Mouse (Mus musculus): Measurements from ENCODE around the gene Cd46.

Gene Cd46

GRCm38 (mm10) chr1:195092220-195092720 is at the start of gene Cd46:
Gene Cd46, minus strand, starts transcription at chr1:195092249.
- Histone ChIP-seq H3K27me3 (ENCODE audit: control insufficient read depth, insufficient read depth, low read length, poor library complexity, severe bottlenecking) (no peaks in the 10 kb centered on the region), H3K36me3 (ENCODE audit: control insufficient read depth, insufficient read depth, low read length, poor library complexity, severe bottlenecking) (peaks cover 3% of the 10 kb centered on the region; the same call in 1 of the 2 replicates)
- peak; percentile 71 for DNase-seq (ENCODE audit: low read depth, low spot score)

GRCm38 (mm10) chr1:195132070-195132469 is 40.0 kb upstream of the Cd46 start:
- no peak for DNase-seq (ENCODE audit: low read depth, low spot score)
- Histone ChIP-seq H3K27me3 (ENCODE audit: control insufficient read depth, insufficient read depth, low read length, poor library complexity, severe bottlenecking) (no peaks in the 10 kb centered on the region), H3K36me3 (ENCODE audit: control insufficient read depth, insufficient read depth, low read length, poor library complexity, severe bottlenecking) (peaks cover 15% of the 10 kb centered on the region)

- DNase-seq (ENCODE audit: low read depth, low spot score): no peak
- Histone ChIP-seq H3K36me3 (ENCODE audit: control insufficient read depth, insufficient read depth, low read length, poor library complexity, severe bottlenecking) (peaks cover 16% of the 10 kb centered on the region), H3K27me3 (ENCODE audit: control insufficient read depth, insufficient read depth, low read length, poor library complexity, severe bottlenecking) (no peaks in the 10 kb centered on the region)
Observed at GRCm38 (mm10) chr1:195131675-195132015, 39.6 kb upstream of the Cd46 start.

DNA sequence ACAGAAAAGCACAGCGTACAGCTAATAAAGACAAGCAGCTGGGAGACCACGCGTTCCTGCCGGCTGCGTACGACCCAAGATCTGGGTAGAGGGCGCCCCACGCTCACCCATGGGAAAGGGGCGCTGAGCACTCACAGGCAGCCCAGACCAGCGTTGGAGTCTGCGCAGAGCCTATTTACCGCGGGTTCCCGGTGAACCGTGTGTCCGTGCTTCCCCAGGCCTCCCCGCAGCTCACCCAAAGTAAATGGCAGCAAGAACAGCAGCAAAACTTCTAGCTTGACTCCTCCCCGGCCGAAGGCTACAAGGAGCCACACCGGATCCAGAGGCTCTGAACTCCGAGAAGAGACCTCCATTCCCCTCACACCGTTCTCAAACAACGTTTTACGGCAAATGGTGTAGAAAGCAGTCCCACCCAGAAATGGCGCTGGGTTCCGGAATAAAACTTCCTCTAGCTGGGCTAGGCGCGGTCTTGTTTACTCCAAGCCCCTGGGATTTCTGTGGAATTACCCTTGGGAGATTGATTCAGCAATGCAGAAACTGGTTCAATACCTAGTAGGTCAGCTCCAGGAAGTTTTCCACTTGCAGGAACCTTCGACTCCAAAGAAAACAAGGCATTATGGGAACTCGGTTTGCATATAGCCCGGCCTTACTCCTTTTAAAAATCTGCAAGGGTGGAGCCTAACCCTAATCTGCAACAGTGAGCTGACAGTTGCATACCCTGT is 39.1 kb upstream of the Cd46 start, which contains the start of gene Cr1l:
TSS of gene Cr1l (minus strand) at position 634 of the 722 bp plus-strand sequence.
- Histone ChIP-seq H3K27me3 (ENCODE audit: control insufficient read depth, insufficient read depth, low read length, poor library complexity, severe bottlenecking) (no peaks in the 10 kb centered on the region), H3K36me3 (ENCODE audit: control insufficient read depth, insufficient read depth, low read length, poor library complexity, severe bottlenecking) (peaks cover 14% of the 10 kb centered on the region)
- DNase-seq (ENCODE audit: low read depth, low spot score): peak; percentile 88

DNA sequence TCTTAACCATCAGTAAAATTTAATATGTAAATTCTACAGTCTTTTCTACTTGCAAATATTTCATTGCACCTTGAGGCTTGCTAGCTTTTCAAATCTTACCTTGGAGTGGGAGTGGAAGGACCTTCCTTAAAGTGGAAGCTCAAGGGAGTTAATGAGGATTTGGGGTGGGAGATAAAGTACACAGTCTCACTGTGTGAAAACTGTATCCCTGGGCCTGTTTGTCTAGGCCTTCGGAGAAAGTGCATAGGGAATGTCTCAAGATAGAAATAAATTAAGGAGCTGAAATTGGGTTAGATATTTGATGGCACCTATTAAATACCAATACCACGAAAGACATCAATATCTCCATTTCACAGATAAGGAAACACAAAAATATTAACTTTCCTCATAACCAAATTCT is 38.4 kb upstream of the Cd46 start:
- Histone ChIP-seq H3K36me3 (ENCODE audit: control insufficient read depth, insufficient read depth, low read length, poor library complexity, severe bottlenecking) (peaks cover 9% of the 10 kb centered on the region), H3K27me3 (ENCODE audit: control insufficient read depth, insufficient read depth, low read length, poor library complexity, severe bottlenecking) (no peaks in the 10 kb centered on the region)
- no peak for DNase-seq (ENCODE audit: low read depth, low spot score)

DNA sequence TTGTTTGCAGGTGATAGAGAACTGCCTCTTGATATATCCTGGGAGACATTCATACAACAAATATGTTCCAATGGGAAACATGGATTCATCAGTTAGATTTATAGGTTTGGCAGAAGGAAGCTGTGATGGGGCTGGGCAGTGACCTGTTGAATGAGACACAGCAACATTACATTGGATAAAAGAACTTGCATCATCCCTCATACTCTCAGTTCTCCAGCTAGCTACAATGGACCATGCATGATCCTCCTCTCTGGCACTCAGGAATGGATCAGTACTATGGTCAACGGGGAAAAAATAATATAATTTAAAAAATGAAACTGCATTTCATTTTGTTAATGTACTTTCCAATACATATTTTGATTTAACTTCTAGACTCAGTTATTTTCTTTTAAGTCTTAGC is 37.8 kb upstream of the Cd46 start:
- Histone ChIP-seq H3K27me3 (ENCODE audit: control insufficient read depth, insufficient read depth, low read length, poor library complexity, severe bottlenecking) (no peaks in the 10 kb centered on the region), H3K36me3 (ENCODE audit: control insufficient read depth, insufficient read depth, low read length, poor library complexity, severe bottlenecking) (peaks cover 6% of the 10 kb centered on the region; the same call in 1 of the 2 replicates)
- no peak for DNase-seq (ENCODE audit: low read depth, low spot score)

- no peaks in the 10 kb centered on the region for H3K27me3 ChIP-seq (ENCODE audit: control insufficient read depth, insufficient read depth, low read length, poor library complexity, severe bottlenecking)
- H3K36me3 ChIP-seq (ENCODE audit: control insufficient read depth, insufficient read depth, low read length, poor library complexity, severe bottlenecking): peaks cover 20% of the 10 kb centered on the region
- no peak for DNase-seq (ENCODE audit: low read depth, low spot score)
Observed at GRCm38 (mm10) chr1:195114414-195114813, 22.4 kb upstream of the Cd46 start.

GRCm38 (mm10) chr1:195113621-195114020 is 21.6 kb upstream of the Cd46 start:
- Histone ChIP-seq H3K27me3 (ENCODE audit: control insufficient read depth, insufficient read depth, low read length, poor library complexity, severe bottlenecking) (no peaks in the 10 kb centered on the region), H3K36me3 (ENCODE audit: control insufficient read depth, insufficient read depth, low read length, poor library complexity, severe bottlenecking) (peaks cover 22% of the 10 kb centered on the region)
- DNase-seq (ENCODE audit: low read depth, low spot score): no peak

DNA sequence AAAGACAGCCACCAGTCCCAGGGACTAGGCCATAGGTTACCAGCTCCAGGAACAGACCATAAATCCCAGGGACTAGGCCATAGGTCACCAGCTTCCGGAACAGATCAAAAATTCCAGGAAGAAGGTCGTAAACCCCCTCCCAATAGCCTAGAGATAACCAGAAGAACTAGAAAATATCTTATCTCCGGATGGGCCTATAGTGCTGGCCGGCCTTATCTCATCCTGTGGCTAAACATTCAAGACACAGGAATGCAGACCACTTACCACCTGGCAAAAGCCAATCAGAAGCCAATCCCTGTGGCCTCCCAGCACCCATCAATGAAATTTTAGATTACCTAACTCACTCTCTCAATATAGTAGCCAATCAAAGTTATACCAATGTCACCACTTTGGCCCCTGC is 8.6 kb upstream of the Cd46 start:
- H3K36me3 ChIP-seq (ENCODE audit: control insufficient read depth, insufficient read depth, low read length, poor library complexity, severe bottlenecking): peaks cover 18% of the 10 kb centered on the region; the same call in 1 of the 2 replicates
- no peak for DNase-seq (ENCODE audit: low read depth, low spot score)
- H3K27me3 ChIP-seq (ENCODE audit: control insufficient read depth, insufficient read depth, low read length, poor library complexity, severe bottlenecking): no peaks in the 10 kb centered on the region

GRCm38 (mm10) chr1:195098004-195098403 is 6.0 kb upstream of the Cd46 start:
- no peaks in the 10 kb centered on the region for H3K27me3 ChIP-seq (ENCODE audit: control insufficient read depth, insufficient read depth, low read length, poor library complexity, severe bottlenecking)
- no peak for DNase-seq (ENCODE audit: low read depth, low spot score)

DNA sequence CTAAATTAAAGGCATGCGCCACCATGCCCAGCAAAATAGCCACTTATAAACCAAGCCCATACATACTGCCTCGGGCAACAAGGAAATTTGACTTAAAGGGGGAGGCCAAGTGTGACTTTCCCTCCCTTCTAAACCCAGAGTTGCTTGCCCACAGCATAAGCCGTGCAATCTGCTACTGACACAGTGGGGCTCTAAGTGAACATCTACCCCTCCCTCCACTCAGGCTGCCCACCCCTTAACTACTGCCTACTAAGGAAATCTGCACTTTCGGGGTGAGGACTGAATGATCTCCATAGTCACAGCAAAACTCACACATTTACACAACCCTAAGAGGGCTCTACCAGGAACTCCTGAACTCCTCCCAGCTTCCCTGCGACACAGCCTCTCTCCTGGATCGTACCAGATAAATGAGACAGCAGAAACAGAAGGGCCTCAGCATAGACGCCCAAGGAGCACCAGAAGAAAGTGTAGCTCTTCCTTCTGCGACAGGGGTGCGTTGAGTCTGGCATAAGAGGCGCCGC is 290 bp downstream of the Cd46 start:
- Histone ChIP-seq H3K27me3 (ENCODE audit: control insufficient read depth, insufficient read depth, low read length, poor library complexity, severe bottlenecking) (no peaks in the 10 kb centered on the region), H3K36me3 (ENCODE audit: control insufficient read depth, insufficient read depth, low read length, poor library complexity, severe bottlenecking) (peaks cover 3% of the 10 kb centered on the region; the same call in 1 of the 2 replicates)
- DNase-seq (ENCODE audit: low read depth, low spot score): no peak

More at GRCm38 (mm10) chr1:195098004-195098403, 6.0 kb upstream of the Cd46 start:
- peaks cover 5% of the 10 kb centered on the region; the same call in 1 of the 2 replicates for H3K36me3 ChIP-seq (ENCODE audit: control insufficient read depth, insufficient read depth, low read length, poor library complexity, severe bottlenecking)

- Histone ChIP-seq H3K36me3 (ENCODE audit: control insufficient read depth, insufficient read depth, low read length, poor library complexity, severe bottlenecking) (no peaks in the 10 kb centered on the region), H3K27me3 (ENCODE audit: control insufficient read depth, insufficient read depth, low read length, poor library complexity, severe bottlenecking) (no peaks in the 10 kb centered on the region)
- no peak for DNase-seq (ENCODE audit: low read depth, low spot score)
Observed at GRCm38 (mm10) chr1:195082142-195082541, 9.9 kb downstream of the Cd46 start.

- Histone ChIP-seq H3K36me3 (ENCODE audit: control insufficient read depth, insufficient read depth, low read length, poor library complexity, severe bottlenecking) (0 out of 2 replicates have a peak, but pooled peaks cover 1% of the 10 kb centered on the region), H3K27me3 (ENCODE audit: control insufficient read depth, insufficient read depth, low read length, poor library complexity, severe bottlenecking) (no peaks in the 10 kb centered on the region)
- peak; percentile 78 for DNase-seq (ENCODE audit: low read depth, low spot score)
Observed at GRCm38 (mm10) chr1:195040437-195040836, 51.6 kb downstream of the Cd46 start.

DNA sequence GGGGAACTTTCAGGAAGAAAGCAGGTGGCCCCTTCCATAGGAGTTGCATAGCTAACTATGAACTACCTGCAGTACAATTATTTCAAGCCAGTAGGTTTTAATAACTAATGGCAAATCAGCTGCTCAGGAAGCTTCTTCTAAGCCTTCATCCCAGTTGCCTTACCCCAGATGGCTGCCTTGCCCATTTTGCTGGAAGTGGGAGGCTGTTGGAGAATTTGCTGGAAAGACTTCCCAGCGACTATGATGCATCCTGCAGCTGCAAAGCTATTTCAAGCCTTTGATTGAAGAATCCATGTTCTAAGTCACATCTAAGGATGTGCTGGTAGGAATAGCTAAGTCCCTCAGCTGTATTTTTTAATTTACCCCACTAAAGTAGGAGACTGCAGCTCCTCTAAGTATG is 53.7 kb downstream of the Cd46 start:
- DNase-seq (ENCODE audit: low read depth, low spot score): no peak
- Histone ChIP-seq H3K27me3 (ENCODE audit: control insufficient read depth, insufficient read depth, low read length, poor library complexity, severe bottlenecking) (no peaks in the 10 kb centered on the region), H3K36me3 (ENCODE audit: control insufficient read depth, insufficient read depth, low read length, poor library complexity, severe bottlenecking) (0 out of 2 replicates have a peak, but pooled peaks cover 3% of the 10 kb centered on the region)

DNA sequence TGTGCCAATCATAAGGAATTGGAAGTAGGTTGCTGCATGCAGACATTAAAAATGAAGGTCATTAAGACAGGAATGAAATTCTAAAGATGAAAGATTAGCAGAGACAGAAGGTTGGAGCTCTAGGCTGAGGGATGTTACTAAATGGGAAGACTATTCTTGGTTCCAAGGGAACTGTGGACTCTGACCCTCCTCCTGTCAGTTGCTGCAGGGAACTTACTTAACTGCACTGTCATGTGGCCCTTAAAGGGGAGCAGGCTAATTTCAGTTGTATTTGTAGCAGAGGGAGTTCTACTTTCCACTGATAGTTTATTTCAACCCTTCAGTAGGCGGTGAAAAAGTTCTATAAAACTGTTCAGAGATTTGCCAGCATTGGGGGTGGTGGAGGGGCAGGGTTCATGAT is 54.1 kb downstream of the Cd46 start:
- Histone ChIP-seq H3K27me3 (ENCODE audit: control insufficient read depth, insufficient read depth, low read length, poor library complexity, severe bottlenecking) (no peaks in the 10 kb centered on the region), H3K36me3 (ENCODE audit: control insufficient read depth, insufficient read depth, low read length, poor library complexity, severe bottlenecking) (0 out of 2 replicates have a peak, but pooled peaks cover 3% of the 10 kb centered on the region)
- no peak for DNase-seq (ENCODE audit: low read depth, low spot score)

All from splenic B cell, adult 2 months (primary cell).